Mouse (Mus musculus) common myeloid progenitor, adult 5-6 weeks (primary cell): ENCODE data around the gene P4ha1. TPM values are rescaled to one million over a fixed set of nuclear protein-coding genes. Genes with fewer than 3 reads are reported as not detected.
A peak's percentile ranks its signal among the peaks of the same experiment; 100 is the strongest.

Experiments
- ATAC-seq: replicated peaks from 2 replicates; pipeline ENCODE4 v1.8.0; 2016; ENCODE audit warnings: low read depth, mild to moderate bottlenecking, moderate TSS enrichment, inconsistent platforms; ENCODE audit not compliant: poor library complexity, severe bottlenecking
- total RNA-seq: library from RNA; stranded (forward); fragments of 200-1000, 187-1606 nt; gene quantifications from 2 replicates; pipeline ENCODE4 v1.2.3, GENCODE M21; 2017

The P4ha1 gene
- total RNA-seq, 1 experiment from 2014 or later, result 28.9 TPM

- no peak for ATAC-seq
These were observed 2.0 kb upstream of the P4ha1 start for GRCm38 (mm10) chr10:59321112-59321511.

GRCm38 (mm10) chr10:59322271-59322670 lies 825 bp upstream of the P4ha1 start:
- no peak for ATAC-seq

- ATAC-seq, result peak; percentile 27; the same call in 1 of the 2 replicates
These were observed 529 bp downstream of the P4ha1 start for GRCm38 (mm10) chr10:59323488-59324161.

- ATAC-seq, result no peak
These were observed 1.4 kb downstream of the P4ha1 start for GRCm38 (mm10) chr10:59324311-59325165.

GRCm38 (mm10) chr10:59326612-59327315 lies 3.7 kb downstream of the P4ha1 start:
- no peak for ATAC-seq

GRCm38 (mm10) chr10:59327316-59327710 lies 4.2 kb downstream of the P4ha1 start:
- ATAC-seq, result no peak

- no peak for ATAC-seq
These were observed 8.6 kb downstream of the P4ha1 start for GRCm38 (mm10) chr10:59331546-59332256.

- ATAC-seq, result peak; percentile 58
These were observed 10.3 kb downstream of the P4ha1 start for GRCm38 (mm10) chr10:59333400-59333799.

- ATAC-seq, result peak; percentile 78
These were observed 12.1 kb downstream of the P4ha1 start for GRCm38 (mm10) chr10:59334899-59335798.

- no peak for ATAC-seq
These were observed 13.0 kb downstream of the P4ha1 start for GRCm38 (mm10) chr10:59336124-59336523.

GRCm38 (mm10) chr10:59346560-59346959 lies 23.5 kb downstream of the P4ha1 start:
- ATAC-seq, result no peak

- ATAC-seq, result peak; percentile 93
These were observed 25.1 kb downstream of the P4ha1 start for GRCm38 (mm10) chr10:59348200-59348599.

GRCm38 (mm10) chr10:59349536-59349935 lies 26.4 kb downstream of the P4ha1 start:
- no peak for ATAC-seq

GRCm38 (mm10) chr10:59353065-59353464 lies 30.0 kb downstream of the P4ha1 start:
- no peak for ATAC-seq

- no peak for ATAC-seq
These were observed 31.0 kb downstream of the P4ha1 start for GRCm38 (mm10) chr10:59354120-59354519.

- no peak for ATAC-seq
These were observed 31.9 kb downstream of the P4ha1 start for GRCm38 (mm10) chr10:59355020-59355419.

- ATAC-seq, result peak; percentile 63
These were observed 35.6 kb downstream of the P4ha1 start for GRCm38 (mm10) chr10:59358744-59359143.

- ATAC-seq, result no peak
These were observed 40.1 kb downstream of the P4ha1 start for GRCm38 (mm10) chr10:59363208-59363607.

- ATAC-seq, result no peak
These were observed 41.5 kb downstream of the P4ha1 start for GRCm38 (mm10) chr10:59364551-59364950.
